Mouse (Mus musculus) kidney, postnatal 14 days (tissue): ENCODE measurements around the gene Mdc1.

Source experiments
- DNase-seq: peaks from one replicate; pipeline ENCODE4 v3.0.0; 2022; ENCODE audit warnings: mixed read lengths

Gene Mdc1

GRCm38 (mm10) chr17:35887725-35888124 lies 46.4 kb downstream of the Mdc1 start:
- no peak for DNase-seq

- peak; percentile 97 for DNase-seq
These were observed 55.7 kb downstream of the Mdc1 start, which contains the start of gene 2310061I04Rik for GRCm38 (mm10) chr17:35896781-35897643. Gene 2310061I04Rik, minus strand, starts transcription at chr17:35897431.

GRCm38 (mm10) chr17:35897644-35898573 lies 56.6 kb downstream of the Mdc1 start:
- DNase-seq, result peak; percentile 37

- no peak for DNase-seq
These were observed 59.3 kb downstream of the Mdc1 start for GRCm38 (mm10) chr17:35900636-35901035.

GRCm38 (mm10) chr17:35903343-35903991 lies 62.2 kb downstream of the Mdc1 start:
- peak; percentile 82 for DNase-seq

GRCm38 (mm10) chr17:35903992-35904355 lies 62.7 kb downstream of the Mdc1 start:
- no peak for DNase-seq

GRCm38 (mm10) chr17:35905587-35905986 lies 64.3 kb downstream of the Mdc1 start:
- DNase-seq, result no peak

- DNase-seq, result no peak
These were observed 66.3 kb downstream of the Mdc1 start for GRCm38 (mm10) chr17:35907609-35908008.
